Comparison of ENCODE assay signal across 24 mouse cellular contexts in the genomic region with DNA sequence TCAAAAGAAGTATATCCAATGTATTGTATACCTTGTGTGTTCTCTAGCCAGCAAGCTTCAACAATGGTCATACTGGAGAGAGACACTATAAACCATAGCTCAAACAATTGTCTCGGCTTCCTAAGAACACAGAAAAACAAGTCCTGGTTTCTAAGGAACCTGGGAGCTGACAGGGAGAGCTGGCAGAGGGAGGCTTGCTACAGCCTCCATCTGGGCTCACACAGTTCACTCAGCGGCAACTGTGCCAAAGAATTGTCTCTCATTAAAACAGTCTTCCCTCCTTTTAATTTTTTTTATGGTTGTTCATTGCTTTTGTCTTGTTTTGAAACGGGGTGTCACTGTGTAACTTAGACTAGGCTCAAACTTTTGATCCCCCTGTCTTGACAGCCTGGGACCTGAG.
DNase-seq lines count a peak whose midpoint lies in the region; ATAC-seq and TF ChIP-seq lines count a peak whose summit lies in the region.
"Had no signal": no experiment of that assay in that cellular context is flagged by ENCODE, and none has a peak within 500 bp of the region (broad histone marks: within the 10 kb centered on the region; RNA-seq: fewer than 3 reads in every experiment).

No protein-coding gene starts in this region.

- no peaks in the 10 kb centered on the region for H3K9me3 ChIP-seq in ES-E14 (ENCODE audit: control insufficient read depth, insufficient read depth, low read depth, low read length)
- no peaks in the 10 kb centered on the region for H3K9me3 ChIP-seq in forebrain, embryonic 15.5 days
- H3K9me3 ChIP-seq: embryonic facial prominence, embryonic 12.5 days; hindbrain, embryonic 10.5 days; limb, embryonic 12.5 days had no signal

- H3K4me1 ChIP-seq in ES-E14 (ENCODE audit: control insufficient read depth in 2 of 2, insufficient read depth in 2 of 2, low read length in 2 of 2, poor library complexity in 1 of 2): peaks cover 7 to 10% of the 10 kb centered on the region in 2 experiments
- peaks cover 10% of the 10 kb centered on the region for H3K4me1 ChIP-seq in forebrain, embryonic 15.5 days
- H3K4me1 ChIP-seq: embryonic facial prominence, embryonic 12.5 days; hindbrain, embryonic 10.5 days; limb, embryonic 12.5 days had no signal

- H3K4me2 ChIP-seq in forebrain, embryonic 15.5 days (replicated peaks): no peak overlapping the region
- H3K4me2 ChIP-seq: embryonic facial prominence, embryonic 12.5 days; heart, embryonic 11.5 days; limb, embryonic 12.5 days; liver, embryonic 11.5 days had no signal

- peak overlapping the region; percentile 84; the same call in 1 of the 2 replicates for H3K27ac ChIP-seq in ES-E14 (ENCODE audit: insufficient read depth, low read depth, low read length, poor library complexity, severe bottlenecking)
- peak overlapping the region; percentile 55 for H3K27ac ChIP-seq in forebrain, embryonic 15.5 days (replicated peaks)
- H3K27ac ChIP-seq: embryonic facial prominence, embryonic 12.5 days; hindbrain, embryonic 10.5 days; limb, embryonic 12.5 days; macrophage; stomach, postnatal 0 days had no signal

- peak; percentile 59 for ATAC-seq in forebrain, embryonic 15.5 days (replicated peaks)
- ATAC-seq: intestine, postnatal 0 days; liver, postnatal 0 days; lung, postnatal 0 days; midbrain, embryonic 16.5 days had no signal

- peak; percentile 42 to 48 for DNase-seq in cerebellum, postnatal 10 days
- no peak for DNase-seq in cerebellum, postnatal 36 days
- DNase-seq in layer of hippocampus, adult 9-10 months (ENCODE audit: low spot score): peak; percentile 10
- DNase-seq in layer of hippocampus, postnatal 25 days (ENCODE audit: extremely low spot score in 1 of 2, low spot score in 1 of 2): no peak
- no peak for DNase-seq in ES-E14 (ENCODE audit: low read depth, low spot score)
- DNase-seq in gastrocnemius, postnatal 10 days: no peak
- no peak for DNase-seq in urinary bladder, postnatal 25 days (ENCODE audit: low spot score)
- DNase-seq: adrenal gland, adult 2 months; cerebellum, adult 8-10 months; kidney, postnatal 4 days; layer of hippocampus, adult 9-11 months; liver, postnatal 0 days; thymus, adult 2 months had no signal

- WGBS in forebrain, embryonic 15.5 days: 22% methylated on average over 3 of the region's 3 CpGs

- in situ Hi-C loops in ES-E14 (cut with MboI; ENCODE audit: low sequenced_read_pairs in 2 of 2, unreplicated experiment in 2 of 2): loop anchor here in 1 of 2 experiments (25.0 kb wide), 1 partner anchor 267 kb away; the partner anchor contains the start of gene Asb4

- H3K9ac ChIP-seq in ES-E14 (ENCODE audit: insufficient read depth, low read depth, low read length, poor library complexity, severe bottlenecking): no peak overlapping the region
- H3K9ac ChIP-seq in forebrain, embryonic 15.5 days (replicated peaks): no peak overlapping the region
- H3K9ac ChIP-seq: embryonic facial prominence, embryonic 12.5 days; limb, embryonic 12.5 days; liver, postnatal 0 days had no signal

- H3K27me3 ChIP-seq in forebrain, embryonic 15.5 days: no peaks in the 10 kb centered on the region
- H3K27me3 ChIP-seq: embryonic facial prominence, embryonic 12.5 days; limb, embryonic 12.5 days had no signal

- H3K36me3 ChIP-seq in ES-E14 (ENCODE audit: control insufficient read depth, insufficient read depth, low read length, poor library complexity, severe bottlenecking): peaks cover 4% of the 10 kb centered on the region; the same call in 1 of the 2 replicates
- peaks cover 2% of the 10 kb centered on the region for H3K36me3 ChIP-seq in forebrain, embryonic 15.5 days

- no peak overlapping the region for H3K4me3 ChIP-seq in ES-E14 (ENCODE audit: insufficient read depth in 1 of 2, low read depth in 1 of 2, low read length in 2 of 2, poor library complexity in 1 of 2, severe bottlenecking in 1 of 2)
- no peak overlapping the region for H3K4me3 ChIP-seq in forebrain, embryonic 15.5 days
- H3K4me3 ChIP-seq: embryonic facial prominence, embryonic 12.5 days; hindbrain, embryonic 10.5 days; limb, embryonic 12.5 days had no signal

TF ChIP-seq in ES-E14, 5 proteins besides CTCF, POLR2A, EP300 and RAD21:
- TF ChIP-seq ZC3H11A (IDR thresholded peaks at IDR 0.05; ENCODE audit: borderline replicate concordance, low read depth, low read length) (no peak), CHD2 (IDR thresholded peaks at IDR 0.05; ENCODE audit: low read depth, low read length) (no peak), HCFC1 (IDR thresholded peaks at IDR 0.05; ENCODE audit: borderline replicate concordance, insufficient read depth, low read length) (no peak), MAFK (IDR thresholded peaks at IDR 0.05; ENCODE audit: insufficient read depth, low read depth, low read length) (no peak), ZNF384 (IDR thresholded peaks at IDR 0.05; ENCODE audit: low read depth, low read length) (no peak)

Comparison
In these comparisons a context has a peak if more than half of its experiments do, and no peak if none do; other contexts are left out.
1. DNase-seq: peak in cerebellum, postnatal 10 days (2 of 2) and layer of hippocampus, adult 9-10 months (single experiment); none in cerebellum, postnatal 36 days (0 of 2), layer of hippocampus, postnatal 25 days (0 of 2), ES-E14 (single experiment), gastrocnemius, postnatal 10 days (single experiment) and urinary bladder, postnatal 25 days (single experiment).